Mouse (Mus musculus) effector memory CD4-positive, alpha-beta T cell, adult 5 months (primary cell): ENCODE measurements around the gene Cbr3. TPM values are rescaled to one million over a fixed set of nuclear protein-coding genes. Genes with fewer than 3 reads are reported as not detected.

ENCODE experiments used
- polyA plus RNA-seq: library from polyadenylated mRNA; unstranded; fragments of 100-300 nt; shearing (Covaris generic); gene quantifications from one replicate; pipeline ENCODE4 v1.2.1, GENCODE M21; 2017

Cbr3 gene
- not detected for polyA plus RNA-seq

GRCm38 (mm10) chr16:93682689-93683507 lies at the start of gene Cbr3:
Cbr3 (plus strand) TSS chr16:93683215.

GRCm38 (mm10) chr16:93711411-93712188 lies 28.6 kb downstream of the Cbr3 start, which contains the start of gene Dop1b:
Dop1b (plus strand) TSS chr16:93711904.

Other genes with a start within 250 kb of the Cbr3 start
- gene Setd4, start 79.2 kb upstream of the Cbr3 start, polyA plus RNA-seq: 31.4 TPM
- gene Cbr1, start 77.4 kb upstream of the Cbr3 start, polyA plus RNA-seq: 48.1 TPM
- not detected for gene Gm5678, start 55.1 kb upstream of the Cbr3 start, polyA plus RNA-seq
- gene Dop1b, start 28.7 kb downstream of the Cbr3 start, polyA plus RNA-seq: 56.4 TPM
- 56.1 TPM for gene Morc3, start 148.9 kb downstream of the Cbr3 start, polyA plus RNA-seq
- gene Chaf1b, start 200.7 kb downstream of the Cbr3 start, polyA plus RNA-seq: 10.3 TPM